Mouse (Mus musculus) adipocyte (in vitro differentiated cells): ENCODE measurements around the gene Gm6676.
"Not testable (repeated sequence)": the region's sequence is repeated elsewhere in the genome, so short reads cannot be mapped to it uniquely, and the experiment has no call there.

Source experiments
- DNase-seq: peaks from one replicate; pipeline ENCODE4 v3.0.0-alpha.2; 2016; ENCODE audit warnings: low spot score

Gm6676 gene

GRCm38 (mm10) chr14:7125312-7125711, at the start of gene Gm6676:
TSS of gene Gm6676 (minus strand) at chr14:7125412.
- not testable (repeated sequence) for DNase-seq

GRCm38 (mm10) chr14:7174483-7174971, 49.3 kb upstream of the Gm6676 start, which contains the start of gene Gm3512:
TSS of gene Gm3512 (minus strand) at chr14:7174533.
- DNase-seq: not testable (repeated sequence)

GRCm38 (mm10) chr14:7105124-7105802, 19.9 kb downstream of the Gm6676 start:
- DNase-seq: not testable (repeated sequence)

- DNase-seq: not testable (repeated sequence)
These were observed 24.7 kb downstream of the Gm6676 start, which contains the start of gene Gm3696 for GRCm38 (mm10) chr14:7100521-7100920. TSS of gene Gm3696 (minus strand) at chr14:7100621.
